Mouse (Mus musculus) forelimb bud, embryonic 11.5 days (tissue): ENCODE results near the gene Cstf3.

ENCODE experiments used
- DNase-seq: peaks from one replicate; pipeline ENCODE4 v3.0.0-alpha.2; 2012; ENCODE audit warnings: low read depth, low spot score

Cstf3 gene

DNA sequence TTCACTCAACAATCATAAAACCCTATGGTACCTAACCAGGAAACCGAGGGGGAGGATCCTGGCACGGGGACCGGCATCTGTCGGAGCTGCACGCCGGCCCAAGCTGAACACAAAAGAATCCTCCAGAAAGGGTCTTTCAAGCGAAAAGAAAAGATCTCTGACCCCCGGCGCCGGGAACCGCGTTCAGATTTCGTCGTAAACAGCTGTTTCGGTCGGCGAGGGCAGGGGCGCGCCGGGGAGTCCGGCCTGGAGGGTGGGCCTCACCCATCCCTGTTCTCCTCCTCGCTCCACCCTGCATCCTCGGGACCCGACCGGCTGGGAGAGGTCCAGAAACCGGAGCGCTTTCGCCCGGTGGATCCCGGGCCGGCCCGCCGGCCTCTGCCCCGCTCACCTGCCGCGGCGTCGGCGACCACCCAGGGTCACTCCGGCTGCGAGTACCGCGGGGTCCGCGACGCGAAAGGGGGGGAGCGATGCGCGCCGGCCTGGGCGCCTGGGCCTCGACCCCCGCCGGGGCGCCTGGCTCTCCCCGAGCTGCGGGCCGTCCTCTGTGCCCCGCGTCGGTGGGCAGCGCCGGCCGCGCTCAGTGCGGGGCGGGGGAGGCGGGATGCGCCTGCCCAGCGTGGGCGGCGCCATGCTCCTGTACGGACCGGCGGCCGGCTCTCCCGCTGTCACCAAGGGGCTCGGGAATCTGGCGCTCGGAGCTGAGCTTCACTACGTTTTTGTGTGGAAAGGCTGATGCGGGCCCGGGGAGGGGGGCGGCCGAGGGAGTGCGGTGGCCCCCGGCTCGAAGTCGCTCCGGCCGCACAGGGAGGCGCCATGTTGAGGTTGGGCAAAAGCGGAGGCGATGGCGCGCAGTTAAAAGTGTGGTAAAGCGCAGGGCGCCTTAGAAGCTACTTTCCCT, 121.5 kb downstream of the Cstf3 start, which contains the start of gene Tcp11l1:
Tcp11l1 (minus strand) TSS at position 585 of the 901 bp plus-strand sequence.
- peak; percentile 58 for DNase-seq

DNA sequence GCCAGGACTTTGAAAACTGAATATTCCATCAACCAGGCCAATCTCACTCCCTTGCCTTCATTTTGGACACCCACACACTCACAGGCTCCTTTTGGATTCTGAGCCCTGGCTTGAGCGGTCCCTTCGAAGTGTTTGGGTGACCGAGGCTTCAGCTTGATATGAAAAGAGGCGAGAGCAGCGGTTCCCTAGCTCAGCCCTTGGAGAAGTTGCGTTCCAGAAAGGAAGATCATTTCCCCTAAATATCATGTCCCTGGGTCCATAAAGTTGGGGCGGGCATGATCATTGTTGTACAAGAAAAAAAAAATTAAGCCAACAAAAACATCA, 122.1 kb downstream of the Cstf3 start:
- no peak for DNase-seq

DNA sequence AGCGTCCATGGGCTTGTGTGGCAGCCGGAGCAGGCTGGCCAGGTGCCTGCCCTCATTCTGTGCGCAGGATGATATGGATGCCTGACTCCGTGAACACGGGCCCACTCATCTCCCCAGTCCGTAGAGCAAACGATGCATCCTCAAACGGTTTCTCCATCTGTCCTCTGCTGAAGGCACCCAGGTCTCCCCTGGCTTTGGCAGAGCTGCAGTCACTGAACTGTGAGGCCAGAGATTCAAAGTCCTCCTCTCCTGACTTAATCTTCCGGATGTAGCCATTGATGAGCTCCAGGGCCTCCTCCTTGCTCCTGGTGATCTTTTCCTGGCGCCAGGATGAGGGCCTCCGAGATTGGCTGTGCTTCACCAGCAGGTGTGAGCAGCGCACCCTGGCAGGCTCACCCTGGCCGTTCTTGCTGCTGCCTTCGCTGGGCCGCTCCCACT, 124.0 kb downstream of the Cstf3 start:
- no peak for DNase-seq
